Mouse (Mus musculus): ENCODE results near the gene Man1b1.
A peak's percentile ranks its signal among the peaks of the same experiment; 100 is the strongest.

Man1b1 gene

GRCm38 (mm10) chr2:25332286-25333160 lies at the start of gene Man1b1:
TSS of gene Man1b1 (plus strand) at chr2:25332338.
- peak; percentile 97 for DNase-seq (ENCODE audit: low spot score)

- DNase-seq (ENCODE audit: low spot score): no peak
Measured at GRCm38 (mm10) chr2:25285551-25285950, 46.6 kb upstream of the Man1b1 start.

- no peak for DNase-seq (ENCODE audit: low spot score)
Measured at GRCm38 (mm10) chr2:25286314-25286713, 45.8 kb upstream of the Man1b1 start.

GRCm38 (mm10) chr2:25286837-25287636 lies 45.1 kb upstream of the Man1b1 start:
- DNase-seq (ENCODE audit: low spot score): no peak

GRCm38 (mm10) chr2:25287927-25288649 lies 44.0 kb upstream of the Man1b1 start, which contains the start of gene Tmem210:
TSS of gene Tmem210 (plus strand) at chr2:25288145.
- no peak for DNase-seq (ENCODE audit: low spot score)

- no peak for DNase-seq (ENCODE audit: low spot score)
Measured at GRCm38 (mm10) chr2:25288734-25289345, 43.3 kb upstream of the Man1b1 start.

GRCm38 (mm10) chr2:25289651-25290050 lies 42.5 kb upstream of the Man1b1 start, which contains the start of gene Lrrc26:
TSS of gene Lrrc26 (plus strand) at chr2:25289915.
- no peak for DNase-seq (ENCODE audit: low spot score)

- DNase-seq (ENCODE audit: low spot score): no peak
Measured at GRCm38 (mm10) chr2:25290101-25290815, 41.9 kb upstream of the Man1b1 start.

GRCm38 (mm10) chr2:25290816-25291130 lies 41.4 kb upstream of the Man1b1 start:
- no peak for DNase-seq (ENCODE audit: low spot score)

GRCm38 (mm10) chr2:25291184-25292053 lies 40.7 kb upstream of the Man1b1 start:
- DNase-seq (ENCODE audit: low spot score): no peak

- DNase-seq (ENCODE audit: low spot score): no peak
Measured at GRCm38 (mm10) chr2:25292054-25292544, 40.0 kb upstream of the Man1b1 start.

GRCm38 (mm10) chr2:25292856-25293255 lies 39.3 kb upstream of the Man1b1 start:
- no peak for DNase-seq (ENCODE audit: low spot score)

- DNase-seq (ENCODE audit: low spot score): no peak
Measured at GRCm38 (mm10) chr2:25293706-25294105, 38.4 kb upstream of the Man1b1 start.

- no peak for DNase-seq (ENCODE audit: low spot score)
Measured at GRCm38 (mm10) chr2:25297093-25297492, 35.0 kb upstream of the Man1b1 start.

GRCm38 (mm10) chr2:25298046-25298445 lies 34.1 kb upstream of the Man1b1 start:
- no peak for DNase-seq (ENCODE audit: low spot score)

- no peak for DNase-seq (ENCODE audit: low spot score)
Measured at GRCm38 (mm10) chr2:25303452-25303851, 28.7 kb upstream of the Man1b1 start.

- DNase-seq (ENCODE audit: low spot score): no peak
Measured at GRCm38 (mm10) chr2:25303931-25304656, 28.0 kb upstream of the Man1b1 start.

GRCm38 (mm10) chr2:25304657-25305541 lies 27.2 kb upstream of the Man1b1 start:
- no peak for DNase-seq (ENCODE audit: low spot score)
